Mouse (Mus musculus) liver, postnatal 0 days (tissue): ENCODE measurements at regions not wholly inside any gene's neighbourhood (a gene's known extent, or its start where the extent isn't known, plus 50 kb on each side); places are given as distances from the start of the nearest gene placed in this dataset.

Experiments
- ATAC-seq: fragments of 200-750 bp; cut with Nextera tagmentation; 2 replicates; pipeline ENCODE4 v1.8.0; 2017; ENCODE audit warnings: mild to moderate bottlenecking, moderate library complexity
- DNase-seq: peaks from one replicate; pipeline ENCODE4 v3.0.0-alpha.2; 2016
- H3K27ac ChIP-seq: fragments of 300-500 bp; sonication (generic); 2 replicates; pipeline ENCODE4 v1.5.1; 2014; ENCODE audit warnings: antibody characterized with exemption, moderate library complexity, mild to moderate bottlenecking, low read depth
- H3K27me3 ChIP-seq: fragments of 300-500 bp; sonication (generic); 2 replicates; pipeline ENCODE4 v1.6.1; 2014; ENCODE audit warnings: low read length, control low read depth, mixed read lengths; ENCODE audit not compliant: insufficient read depth
- H3K36me3 ChIP-seq: fragments of 300-500 bp; sonication (generic); replicated peaks from 2 replicates; pipeline ENCODE4 v1.6.1; 2014; ENCODE audit warnings: mild to moderate bottlenecking, control low read depth, low read length, moderate library complexity, mixed read lengths; ENCODE audit not compliant: insufficient read depth
- H3K4me1 ChIP-seq: fragments of 300-500 bp; sonication (generic); 2 replicates; pipeline ENCODE4 v1.6.1; 2014; ENCODE audit warnings: antibody characterized with exemption, mild to moderate bottlenecking, control low read depth; ENCODE audit not compliant: insufficient read depth
- H3K4me2 ChIP-seq: fragments of 300-500 bp; sonication (generic); 2 replicates; pipeline ENCODE4 v1.6.1; 2014; ENCODE audit warnings: low read depth, mild to moderate bottlenecking, low read length, moderate library complexity, mixed read lengths
- H3K4me3 ChIP-seq: fragments of 300-500 bp; sonication (generic); 2 replicates; pipeline ENCODE4 v1.5.1; 2014; ENCODE audit warnings: low read depth, low read length
- H3K9ac ChIP-seq: fragments of 300-500 bp; sonication (generic); replicated peaks from 2 replicates; pipeline ENCODE4 v1.6.1; 2014; ENCODE audit warnings: mild to moderate bottlenecking, moderate library complexity
- H3K9me3 ChIP-seq: fragments of 300-500 bp; sonication (generic); 2 replicates; pipeline ENCODE4 v1.6.1; 2016; ENCODE audit warnings: mild to moderate bottlenecking, control low read depth, low read length, mixed read lengths
- CTCF ChIP-seq: sonication (generic); IDR thresholded peaks from 2 replicates; pipeline ENCODE4 v1.5.1; 2016; ENCODE audit warnings: antibody characterized with exemption, low read depth
- EP300 ChIP-seq: IDR thresholded peaks from 2 replicates; pipeline ENCODE4 v1.6.1; 2016; ENCODE audit warnings: antibody characterized with exemption, low read depth, mild to moderate bottlenecking
- WGBS: fragments of 180-500 bp; shearing (Covaris S2); extraction: QIAGEN DNeasy Blood & Tissue Kit; methylation state at CpG from one replicate; pipeline ENCODE4 v1.1.7; 2014; ENCODE audit not compliant: insufficient replicate concordance; 5-methylcytosine and 5-hydroxymethylcytosine counted together

- Histone ChIP-seq H3K4me3 (no peak overlapping the region), H3K9me3 (no peaks in the 10 kb centered on the region), H3K9ac (no peak overlapping the region), H3K27ac (no peak overlapping the region), H3K4me1 (no peaks in the 10 kb centered on the region), H3K27me3 (no peaks in the 10 kb centered on the region), H3K4me2 (no peak overlapping the region), H3K36me3 (no peaks in the 10 kb centered on the region)
- DNase-seq (no peak), ATAC-seq (no peak)
- no peak for TF ChIP-seq EP300
- no peak for TF ChIP-seq CTCF
- whole genome bisulfite sequencing = 43% methylated on average over 3 of the region's 3 CpGs
Observed at GRCm38 (mm10) chr16:12890545-12890944, 218.9 kb upstream of the Ercc4 start.

- TF ChIP-seq EP300 (no peak), CTCF (no peak)
- Histone ChIP-seq H3K36me3 (no peaks in the 10 kb centered on the region), H3K27me3 (no peaks in the 10 kb centered on the region), H3K4me3 (no peak overlapping the region), H3K9me3 (no peaks in the 10 kb centered on the region), H3K4me2 (no peak overlapping the region), H3K9ac (no peak overlapping the region), H3K4me1 (no peaks in the 10 kb centered on the region), H3K27ac (no peak overlapping the region)
- no peak for DNase-seq
- 60% methylated on average over 7 of the region's 7 CpGs for WGBS
- no peak for ATAC-seq
Observed at GRCm38 (mm10) chr16:12892658-12893305, 216.7 kb upstream of the Ercc4 start.

GRCm38 (mm10) chr16:12897267-12897666 is 212.2 kb upstream of the Ercc4 start:
- ATAC-seq = no peak
- H3K9me3 ChIP-seq = no peaks in the 10 kb centered on the region
- no peaks in the 10 kb centered on the region for H3K36me3 ChIP-seq
- H3K27ac ChIP-seq = no peak overlapping the region
- WGBS = 56% methylated on average over 1 of the region's 1 CpGs
- DNase-seq = no peak
- H3K4me3 ChIP-seq = no peak overlapping the region
- TF ChIP-seq EP300 (no peak), CTCF (no peak)
- no peak overlapping the region for H3K9ac ChIP-seq
- H3K4me1 ChIP-seq = no peaks in the 10 kb centered on the region
- H3K4me2 ChIP-seq = no peak overlapping the region
- no peaks in the 10 kb centered on the region for H3K27me3 ChIP-seq

- no peaks in the 10 kb centered on the region for H3K36me3 ChIP-seq
- 73% methylated on average over 8 of the region's 8 CpGs for WGBS
- no peak overlapping the region for H3K27ac ChIP-seq
- TF ChIP-seq EP300 = no peak
- no peak for TF ChIP-seq CTCF
- no peaks in the 10 kb centered on the region for H3K4me1 ChIP-seq
- H3K9ac ChIP-seq = no peak overlapping the region
- no peak overlapping the region for H3K4me3 ChIP-seq
- ATAC-seq = no peak
- H3K27me3 ChIP-seq = no peaks in the 10 kb centered on the region
- no peaks in the 10 kb centered on the region for H3K9me3 ChIP-seq
- H3K4me2 ChIP-seq = no peak overlapping the region
- no peak for DNase-seq
Observed at GRCm38 (mm10) chr16:12900670-12901069, 208.8 kb upstream of the Ercc4 start.

GRCm38 (mm10) chr16:12901096-12901995 is 208.1 kb upstream of the Ercc4 start:
- Histone ChIP-seq H3K27me3 (no peaks in the 10 kb centered on the region), H3K4me3 (no peak overlapping the region), H3K4me2 (no peak overlapping the region), H3K36me3 (no peaks in the 10 kb centered on the region), H3K9ac (no peak overlapping the region), H3K9me3 (no peaks in the 10 kb centered on the region), H3K4me1 (no peaks in the 10 kb centered on the region), H3K27ac (no peak overlapping the region)
- TF ChIP-seq EP300 = no peak
- no peak for TF ChIP-seq CTCF
- WGBS = 72% methylated on average over 9 of the region's 9 CpGs
- ATAC-seq (no peak), DNase-seq (no peak)

GRCm38 (mm10) chr16:12901996-12902319 is 207.5 kb upstream of the Ercc4 start:
- no peak for DNase-seq
- Histone ChIP-seq H3K4me2 (no peak overlapping the region), H3K9ac (no peak overlapping the region), H3K4me3 (no peak overlapping the region), H3K36me3 (no peaks in the 10 kb centered on the region), H3K27ac (no peak overlapping the region), H3K4me1 (no peaks in the 10 kb centered on the region), H3K9me3 (no peaks in the 10 kb centered on the region), H3K27me3 (no peaks in the 10 kb centered on the region)
- TF ChIP-seq CTCF = no peak
- TF ChIP-seq EP300 = no peak
- ATAC-seq = no peak
